Mouse (Mus musculus): ENCODE results near the gene Ankrd11. TPM values are rescaled to one million over a fixed set of nuclear protein-coding genes. Genes with fewer than 3 reads are reported as not detected.

Ankrd11 gene
- polyA plus RNA-seq, 1 experiment from 2014 or later = 65.7 TPM

DNA sequence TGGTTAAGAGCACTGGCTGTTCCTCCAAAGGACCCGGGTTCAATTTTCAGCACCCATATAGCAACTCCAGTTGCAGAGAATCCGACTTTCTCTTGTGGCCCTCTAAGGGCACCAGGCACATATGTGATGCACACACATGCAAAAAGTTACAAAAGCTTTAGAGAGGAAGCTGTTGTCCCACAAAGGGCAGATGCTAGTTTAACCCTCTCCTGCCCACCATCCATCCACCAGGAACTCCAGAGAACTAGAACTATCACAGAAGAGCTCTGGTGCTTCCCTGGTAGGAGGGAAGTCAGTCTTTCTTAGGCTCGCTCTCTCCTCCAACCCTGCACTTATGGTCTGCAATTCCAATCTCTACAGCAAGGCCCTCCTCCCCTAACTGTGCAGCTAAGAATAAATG is 49.0 kb downstream of the Ankrd11 start:
- Histone ChIP-seq H3K9me3 (no peaks in the 10 kb centered on the region), H3K9ac (no peak overlapping the region), H3K4me1 (peaks cover 13% of the 10 kb centered on the region; the same call in 1 of the 2 replicates), H3K27ac (no peak overlapping the region), H3K36me3 (replicated peaks) (no peaks in the 10 kb centered on the region), H3K4me2 (no peak overlapping the region), H3K27me3 (no peaks in the 10 kb centered on the region), H3K4me3 (replicated peaks) (no peak overlapping the region)
- 88% methylated on average over 3 of the region's 3 CpGs for WGBS
- ATAC-seq (ENCODE audit: low FRiP score) = no peak

- no peak overlapping the region for H3K27ac ChIP-seq
- H3K27me3 ChIP-seq = no peaks in the 10 kb centered on the region
- H3K4me2 ChIP-seq = no peak overlapping the region
- ATAC-seq (ENCODE audit: low FRiP score) = no peak
- peaks cover 13% of the 10 kb centered on the region; the same call in 1 of the 2 replicates for H3K4me1 ChIP-seq
- 61% methylated on average over 2 of the region's 2 CpGs for WGBS
- H3K9ac ChIP-seq = no peak overlapping the region
- H3K4me3 ChIP-seq (replicated peaks) = no peak overlapping the region
- H3K36me3 ChIP-seq (replicated peaks) = no peaks in the 10 kb centered on the region
- H3K9me3 ChIP-seq = no peaks in the 10 kb centered on the region
Observed at GRCm38 (mm10) chr8:122992296-122992695, 49.8 kb downstream of the Ankrd11 start.

DNA sequence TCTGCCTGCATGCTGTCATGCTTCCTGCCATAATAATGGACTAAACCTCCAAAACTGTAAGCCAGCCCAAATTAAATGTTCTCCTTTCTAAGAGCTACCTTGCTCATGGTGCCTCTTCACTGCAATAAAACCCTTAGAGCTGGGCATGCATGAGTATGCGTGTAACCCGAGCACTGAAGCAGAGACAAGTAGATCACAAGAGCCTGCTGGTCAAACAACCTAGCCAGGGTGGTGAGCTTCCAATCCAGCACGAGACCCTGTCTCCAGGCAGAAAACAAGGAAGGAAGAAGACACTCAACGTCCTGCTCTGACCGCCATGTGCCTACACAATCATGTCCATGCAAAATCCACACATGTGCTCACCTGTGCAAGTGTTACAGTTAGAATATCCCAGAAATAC is 50.7 kb downstream of the Ankrd11 start:
- no peaks in the 10 kb centered on the region for H3K36me3 ChIP-seq (replicated peaks)
- no peak overlapping the region for H3K4me2 ChIP-seq
- 93% methylated on average over 5 of the region's 5 CpGs for WGBS
- H3K4me3 ChIP-seq (replicated peaks) = no peak overlapping the region
- ATAC-seq (ENCODE audit: low FRiP score) = no peak
- no peaks in the 10 kb centered on the region for H3K9me3 ChIP-seq
- peaks cover 13% of the 10 kb centered on the region; the same call in 1 of the 2 replicates for H3K4me1 ChIP-seq
- H3K27me3 ChIP-seq = no peaks in the 10 kb centered on the region
- no peak overlapping the region for H3K9ac ChIP-seq
- H3K27ac ChIP-seq = no peak overlapping the region

DNA sequence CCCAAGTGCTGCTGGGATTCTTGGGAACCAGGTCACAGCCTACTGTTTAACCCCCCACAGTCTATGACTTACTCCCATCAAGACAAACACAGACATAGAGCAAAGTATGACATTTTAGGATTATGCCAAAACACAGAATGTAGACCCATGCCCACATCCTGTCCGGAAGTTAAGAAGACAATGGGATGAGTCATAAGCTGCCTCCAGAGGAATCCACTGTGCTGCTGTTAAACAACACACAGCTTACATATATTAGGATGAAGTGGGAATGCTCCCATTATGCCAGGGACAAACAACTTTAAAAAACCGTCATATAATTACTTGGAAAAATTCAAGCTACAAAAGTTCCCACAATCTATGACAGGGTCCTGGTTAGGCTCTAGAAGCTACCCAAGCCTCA is 52.1 kb downstream of the Ankrd11 start:
- H3K4me3 ChIP-seq (replicated peaks) = no peak overlapping the region
- no peak overlapping the region for H3K9ac ChIP-seq
- H3K36me3 ChIP-seq (replicated peaks) = no peaks in the 10 kb centered on the region
- no peak overlapping the region for H3K4me2 ChIP-seq
- H3K9me3 ChIP-seq = no peaks in the 10 kb centered on the region
- H3K27ac ChIP-seq = no peak overlapping the region
- ATAC-seq (ENCODE audit: low FRiP score) = no peak
- H3K27me3 ChIP-seq = no peaks in the 10 kb centered on the region
- peaks cover 13% of the 10 kb centered on the region; the same call in 1 of the 2 replicates for H3K4me1 ChIP-seq
- 96% methylated on average over 2 of the region's 2 CpGs for WGBS

- no peak overlapping the region for H3K4me2 ChIP-seq
- no peak overlapping the region for H3K27ac ChIP-seq
- ATAC-seq (ENCODE audit: low FRiP score) = no peak
- peaks cover 13% of the 10 kb centered on the region; the same call in 1 of the 2 replicates for H3K4me1 ChIP-seq
- 90% methylated on average over 3 of the region's 3 CpGs for WGBS
- H3K36me3 ChIP-seq (replicated peaks) = no peaks in the 10 kb centered on the region
- no peaks in the 10 kb centered on the region for H3K9me3 ChIP-seq
- no peaks in the 10 kb centered on the region for H3K27me3 ChIP-seq
- no peak overlapping the region for H3K9ac ChIP-seq
- H3K4me3 ChIP-seq (replicated peaks) = no peak overlapping the region
Observed at GRCm38 (mm10) chr8:122988955-122989354, 53.1 kb downstream of the Ankrd11 start.

- no peak overlapping the region for H3K27ac ChIP-seq
- H3K9ac ChIP-seq = no peak overlapping the region
- no peak overlapping the region for H3K4me3 ChIP-seq (replicated peaks)
- H3K27me3 ChIP-seq = no peaks in the 10 kb centered on the region
- 70% methylated on average over 2 of the region's 2 CpGs for WGBS
- no peaks in the 10 kb centered on the region for H3K9me3 ChIP-seq
- H3K4me2 ChIP-seq = no peak overlapping the region
- ATAC-seq (ENCODE audit: low FRiP score) = no peak
- H3K36me3 ChIP-seq (replicated peaks) = no peaks in the 10 kb centered on the region
- H3K4me1 ChIP-seq = peaks cover 6% of the 10 kb centered on the region; the same call in 1 of the 2 replicates
Observed at GRCm38 (mm10) chr8:122987255-122987654, 54.8 kb downstream of the Ankrd11 start.

GRCm38 (mm10) chr8:122986501-122987184 is 55.4 kb downstream of the Ankrd11 start:
- H3K4me2 ChIP-seq = no peak overlapping the region
- no peaks in the 10 kb centered on the region for H3K9me3 ChIP-seq
- H3K36me3 ChIP-seq (replicated peaks) = no peaks in the 10 kb centered on the region
- WGBS = 91% methylated on average over 8 of the region's 8 CpGs
- no peak overlapping the region for H3K27ac ChIP-seq
- no peak for ATAC-seq (ENCODE audit: low FRiP score)
- no peak overlapping the region for H3K9ac ChIP-seq
- no peak overlapping the region for H3K4me3 ChIP-seq (replicated peaks)
- no peaks in the 10 kb centered on the region for H3K27me3 ChIP-seq
- H3K4me1 ChIP-seq = peaks cover 4% of the 10 kb centered on the region; the same call in 1 of the 2 replicates

GRCm38 (mm10) chr8:122984175-122984574 is 57.9 kb downstream of the Ankrd11 start:
- Histone ChIP-seq H3K36me3 (replicated peaks) (no peaks in the 10 kb centered on the region), H3K4me2 (no peak overlapping the region), H3K9ac (no peak overlapping the region), H3K4me1 (peaks cover 9% of the 10 kb centered on the region), H3K27ac (no peak overlapping the region), H3K4me3 (replicated peaks) (no peak overlapping the region), H3K27me3 (no peaks in the 10 kb centered on the region), H3K9me3 (no peaks in the 10 kb centered on the region)
- WGBS = 80% methylated on average over 3 of the region's 3 CpGs
- ATAC-seq (ENCODE audit: low FRiP score) = no peak

GRCm38 (mm10) chr8:122983178-122983942 is 58.7 kb downstream of the Ankrd11 start:
- no peaks in the 10 kb centered on the region for H3K9me3 ChIP-seq
- WGBS = 93% methylated on average over 19 of the region's 19 CpGs
- H3K27ac ChIP-seq = no peak overlapping the region
- no peaks in the 10 kb centered on the region for H3K36me3 ChIP-seq (replicated peaks)
- H3K4me3 ChIP-seq (replicated peaks) = no peak overlapping the region
- H3K9ac ChIP-seq = no peak overlapping the region
- H3K4me1 ChIP-seq = peaks cover 9% of the 10 kb centered on the region
- no peaks in the 10 kb centered on the region for H3K27me3 ChIP-seq
- ATAC-seq (ENCODE audit: low FRiP score) = no peak
- H3K4me2 ChIP-seq = no peak overlapping the region

DNA sequence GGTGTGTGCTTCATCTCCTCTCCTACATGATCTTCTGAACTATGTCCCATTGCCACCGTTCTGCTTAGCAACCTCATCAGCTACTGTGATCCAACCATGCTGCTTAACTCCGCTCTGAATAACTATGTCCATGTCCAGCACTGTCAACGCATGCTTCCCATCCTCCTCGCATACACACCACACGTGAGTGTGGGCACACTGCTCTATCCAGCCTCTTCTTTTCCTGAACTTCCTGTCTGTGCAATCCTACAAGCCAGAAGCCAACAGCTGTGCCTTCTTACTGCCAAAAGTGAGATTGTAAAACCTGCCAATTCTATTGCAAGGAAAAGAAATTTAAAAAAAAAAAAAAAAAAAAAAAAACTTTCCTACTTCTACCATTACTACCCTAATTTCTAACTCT is 60.4 kb downstream of the Ankrd11 start:
- ATAC-seq (ENCODE audit: low FRiP score) = no peak
- H3K36me3 ChIP-seq (replicated peaks) = no peaks in the 10 kb centered on the region
- H3K9ac ChIP-seq = no peak overlapping the region
- no peak overlapping the region for H3K4me3 ChIP-seq (replicated peaks)
- no peak overlapping the region for H3K27ac ChIP-seq
- no peaks in the 10 kb centered on the region for H3K9me3 ChIP-seq
- peaks cover 9% of the 10 kb centered on the region for H3K4me1 ChIP-seq
- 91% methylated on average over 5 of the region's 5 CpGs for WGBS
- H3K27me3 ChIP-seq = no peaks in the 10 kb centered on the region
- H3K4me2 ChIP-seq = no peak overlapping the region

DNA sequence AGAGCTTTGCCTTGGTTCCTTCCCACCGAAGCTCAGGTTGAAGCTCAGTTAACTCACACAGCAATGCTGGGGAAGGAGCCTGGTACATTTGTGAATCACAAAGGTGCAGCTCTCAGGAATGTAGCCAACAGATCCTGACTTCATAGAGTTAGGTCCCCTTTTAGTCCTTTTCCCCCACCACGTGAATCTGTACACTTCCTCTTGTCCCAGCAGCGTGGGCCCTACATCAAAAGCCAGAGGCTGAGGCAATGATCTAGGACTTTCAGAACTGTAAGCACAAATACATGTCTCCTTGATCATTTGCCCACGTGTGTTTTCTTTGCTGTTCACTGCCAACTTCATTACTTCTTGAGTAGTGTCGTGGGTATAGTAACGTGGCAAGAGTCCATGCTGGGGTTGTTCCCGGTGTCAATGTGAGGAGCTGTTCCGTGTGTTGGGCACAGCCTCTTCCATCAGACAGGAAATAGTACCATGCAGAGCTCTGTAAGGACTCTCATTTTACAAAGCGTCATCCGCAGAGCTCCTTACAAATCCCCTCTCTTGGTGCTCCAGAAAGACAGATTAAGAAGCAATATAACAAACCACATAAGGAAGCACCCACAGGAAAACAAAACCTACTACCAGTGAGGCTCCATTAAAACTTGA is 62.1 kb downstream of the Ankrd11 start:
- Histone ChIP-seq H3K4me1 (peaks cover 9% of the 10 kb centered on the region), H3K27ac (no peak overlapping the region), H3K4me2 (no peak overlapping the region), H3K27me3 (no peaks in the 10 kb centered on the region), H3K36me3 (replicated peaks) (no peaks in the 10 kb centered on the region), H3K9ac (no peak overlapping the region), H3K9me3 (no peaks in the 10 kb centered on the region), H3K4me3 (replicated peaks) (no peak overlapping the region)
- ATAC-seq (ENCODE audit: low FRiP score) = no peak
- 86% methylated on average over 10 of the region's 10 CpGs for WGBS

GRCm38 (mm10) chr8:122979424-122979823 is 62.7 kb downstream of the Ankrd11 start:
- H3K36me3 ChIP-seq (replicated peaks) = no peaks in the 10 kb centered on the region
- WGBS = 94% methylated on average over 3 of the region's 3 CpGs

More at GRCm38 (mm10) chr8:122979424-122979823, 62.7 kb downstream of the Ankrd11 start:
- H3K9ac ChIP-seq = no peak overlapping the region
- no peak overlapping the region for H3K4me3 ChIP-seq (replicated peaks)
- H3K27me3 ChIP-seq = no peaks in the 10 kb centered on the region
- no peaks in the 10 kb centered on the region for H3K9me3 ChIP-seq
- no peak overlapping the region for H3K4me2 ChIP-seq
- no peak overlapping the region for H3K27ac ChIP-seq
- no peak for ATAC-seq (ENCODE audit: low FRiP score)
- H3K4me1 ChIP-seq = peaks cover 9% of the 10 kb centered on the region
